Mouse (Mus musculus): ENCODE measurements around the gene E430018J23Rik.

- no peak for TF ChIP-seq GATA1 (IDR thresholded peaks at IDR 0.05; ENCODE audit: borderline replicate concordance, low read length)
- no peak for TF ChIP-seq FLI1 (IDR thresholded peaks at IDR 0.05; ENCODE audit: low read length)
Measured at GRCm38 (mm10) chr7:127393157-127393943, at the start of gene E430018J23Rik.

All from megakaryocyte, embryonic 14.5 days (primary cell).